Mouse (Mus musculus) brain, embryonic 18.5 days (tissue): ENCODE data around the gene Ugt1a5.
"Not testable (repeated sequence)": the region's sequence is repeated elsewhere in the genome, so short reads cannot be mapped to it uniquely, and the experiment has no call there.

Experiments used
- DNase-seq: peaks from one replicate; pipeline ENCODE4 v3.0.0-alpha.2; 2012; ENCODE audit warnings: low read depth, low spot score

Gene Ugt1a5

DNA sequence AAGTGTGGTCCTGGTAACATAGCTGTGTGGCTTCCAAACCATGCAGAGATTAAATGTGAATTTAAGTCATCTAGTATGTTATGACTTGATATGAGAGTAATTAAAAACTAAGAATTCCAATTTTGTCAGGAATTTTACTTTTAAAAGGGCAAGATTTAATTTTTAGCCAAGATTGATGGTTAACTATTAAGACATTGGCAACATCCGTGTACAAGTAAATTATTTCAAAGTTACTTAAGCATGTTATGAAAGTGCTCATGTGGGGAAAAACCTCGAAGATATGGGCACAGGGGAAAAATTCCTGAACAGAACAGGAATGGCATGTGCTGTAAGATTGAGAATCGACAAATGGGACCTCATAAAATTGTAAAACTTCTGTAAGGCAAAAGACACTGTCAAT lies 31.6 kb downstream of the Ugt1a5 start:
- no peak for DNase-seq

DNA sequence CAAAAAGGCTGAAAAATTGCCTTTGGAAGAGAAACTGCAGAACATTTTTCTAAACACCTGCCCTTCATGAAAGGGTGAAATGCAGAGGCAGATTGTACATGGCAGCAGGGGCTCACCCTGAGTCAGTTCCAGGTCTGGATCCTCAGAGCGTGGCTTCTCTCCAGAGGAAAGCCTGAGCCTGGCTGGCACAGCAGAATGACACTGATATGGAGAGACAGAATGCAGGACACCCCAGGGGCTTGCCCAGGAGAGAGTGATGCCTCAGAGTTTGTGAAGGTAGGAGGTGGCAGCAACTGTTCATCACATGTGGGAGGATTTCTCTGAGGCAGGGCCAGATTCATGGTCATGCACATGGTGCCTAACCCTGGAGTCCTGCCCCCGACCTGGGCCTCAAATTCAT lies 34.2 kb downstream of the Ugt1a5 start:
- DNase-seq, result no peak

DNA sequence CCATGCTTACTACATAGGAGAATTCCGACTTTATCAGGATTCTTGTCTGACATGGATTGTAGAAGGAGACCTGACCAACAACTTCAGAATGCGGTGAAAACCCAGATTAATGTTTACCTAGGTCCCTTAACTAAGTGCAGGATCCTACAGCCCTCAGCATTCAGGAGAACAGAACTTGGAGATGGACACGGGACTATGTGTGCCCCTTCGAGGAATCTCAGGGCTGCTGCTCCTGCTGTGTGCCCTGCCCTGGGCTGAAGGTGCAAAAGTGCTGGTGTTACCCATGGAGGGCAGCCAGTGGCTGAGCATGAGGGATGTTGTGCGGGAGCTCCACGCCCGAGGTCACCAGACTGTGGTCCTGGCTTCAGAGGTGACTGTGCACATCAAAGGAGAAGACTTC lies 34.6 kb downstream of the Ugt1a5 start, which contains the start of gene Ugt1a2:
TSS of gene Ugt1a2 (plus strand) at position 146 of the 400 bp plus-strand sequence.
- no peak for DNase-seq

DNA sequence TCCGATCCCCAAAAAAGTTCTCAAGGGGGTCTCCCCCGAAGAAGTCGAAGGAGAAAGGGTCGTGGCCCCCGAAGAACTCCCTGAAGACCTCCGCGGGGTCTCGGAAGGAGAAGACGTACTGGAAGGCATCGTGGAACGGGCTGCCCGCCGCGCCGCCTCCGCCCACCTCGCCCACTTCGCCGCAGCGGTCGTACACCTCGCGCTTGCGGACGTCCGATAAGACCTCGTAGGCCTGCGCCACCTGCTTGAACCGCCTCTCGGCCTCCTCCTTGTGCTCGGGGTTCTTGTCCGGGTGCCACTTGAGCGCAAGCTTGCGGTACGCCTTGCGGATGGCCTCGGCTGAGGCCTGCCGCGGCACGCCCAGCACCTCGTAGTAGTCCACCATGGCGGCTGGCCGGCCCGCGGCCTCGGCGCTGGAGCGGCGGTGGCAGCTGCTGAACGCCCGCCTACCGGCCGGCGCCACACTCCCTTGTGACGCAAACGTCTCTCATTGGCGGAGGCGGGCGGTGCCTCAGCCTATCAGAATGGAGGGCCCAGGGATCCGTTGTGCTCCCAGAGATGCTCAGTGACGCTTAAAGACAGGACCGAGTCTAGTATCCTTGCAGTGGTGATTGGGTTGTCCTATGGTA lies 39.6 kb downstream of the Ugt1a5 start, which contains the start of gene Dnajb3:
TSS of gene Dnajb3 (minus strand) at position 489 of the 629 bp plus-strand sequence.
- peak; percentile 79 for DNase-seq

DNA sequence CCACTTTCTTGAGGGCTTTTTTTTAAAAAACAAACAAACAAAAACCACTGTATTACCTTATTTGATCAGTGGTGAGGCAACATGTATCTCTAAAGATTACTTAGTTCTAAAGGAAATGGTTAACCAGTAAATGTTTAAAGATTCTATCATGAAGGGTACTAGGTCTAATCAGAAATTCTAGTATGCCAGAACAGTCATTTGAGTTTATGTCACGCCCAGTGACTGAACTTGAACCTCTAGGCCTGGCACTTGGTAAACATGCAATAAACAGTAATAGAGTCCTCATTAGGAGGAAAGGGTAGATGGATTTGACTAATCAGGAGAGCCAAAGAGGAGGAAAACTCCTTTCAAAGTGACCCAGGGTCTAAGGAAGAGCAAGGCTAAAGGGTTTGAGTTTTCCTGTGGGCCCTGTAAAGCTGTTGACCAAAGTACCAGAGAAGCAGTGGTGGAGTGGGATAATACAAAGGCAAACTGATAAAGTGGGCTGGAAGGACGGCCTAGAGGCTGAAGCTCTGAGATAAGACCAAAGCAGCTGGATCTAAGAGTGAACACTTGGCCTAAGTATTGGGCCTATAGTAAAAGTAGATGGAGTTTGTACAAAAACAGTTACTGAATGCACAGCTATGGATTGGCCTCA lies 41.1 kb downstream of the Ugt1a5 start:
- DNase-seq, result no peak

DNA sequence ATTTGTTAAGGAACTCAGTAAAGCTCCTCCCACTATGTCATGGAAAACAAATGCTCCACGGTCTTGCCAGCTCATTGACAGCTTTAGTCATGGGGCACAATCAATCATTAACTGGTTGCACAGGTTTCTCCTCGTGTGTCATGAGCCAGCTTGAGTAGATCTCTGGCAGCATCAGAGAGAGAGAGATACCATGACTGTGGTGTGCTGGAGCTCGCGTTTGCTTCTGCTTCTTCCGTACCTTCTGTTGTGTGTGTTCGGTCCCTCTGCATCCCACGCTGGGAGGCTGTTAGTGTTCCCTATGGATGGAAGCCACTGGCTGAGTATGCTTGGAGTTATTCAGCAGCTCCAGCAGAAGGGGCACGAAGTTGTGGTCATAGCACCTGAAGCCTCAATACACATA lies 46.0 kb downstream of the Ugt1a5 start, which contains the start of gene Ugt1a1:
TSS of gene Ugt1a1 (plus strand) at position 148 of the 400 bp plus-strand sequence.
- DNase-seq, result no peak

DNA sequence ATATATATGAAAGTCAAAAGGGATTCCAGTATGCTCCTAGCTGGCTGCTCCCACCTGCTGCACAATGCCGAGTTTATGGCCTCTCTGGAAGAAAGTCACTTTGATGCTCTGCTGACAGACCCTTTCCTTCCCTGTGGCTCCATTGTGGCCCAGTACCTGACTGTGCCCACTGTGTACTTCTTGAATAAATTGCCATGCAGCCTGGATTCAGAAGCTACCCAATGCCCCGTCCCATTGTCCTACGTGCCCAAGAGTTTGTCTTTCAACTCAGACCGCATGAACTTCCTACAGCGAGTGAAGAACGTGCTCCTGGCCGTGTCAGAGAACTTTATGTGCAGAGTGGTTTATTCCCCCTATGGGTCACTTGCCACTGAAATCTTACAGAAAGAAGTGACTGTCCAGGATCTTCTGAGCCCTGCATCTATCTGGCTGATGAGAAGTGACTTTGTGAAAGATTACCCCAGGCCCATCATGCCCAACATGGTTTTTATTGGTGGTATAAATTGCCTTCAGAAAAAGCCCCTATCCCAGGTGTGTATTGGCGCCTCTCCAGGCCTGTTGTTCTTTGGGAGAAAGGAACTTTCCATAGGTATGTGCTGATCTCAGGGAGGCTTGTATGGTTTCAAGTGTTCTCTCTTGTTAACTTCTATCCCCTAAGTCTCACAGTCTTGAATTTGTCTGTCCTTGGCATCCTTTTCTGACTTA lies 46.7 kb downstream of the Ugt1a5 start:
- DNase-seq, result no peak

DNA sequence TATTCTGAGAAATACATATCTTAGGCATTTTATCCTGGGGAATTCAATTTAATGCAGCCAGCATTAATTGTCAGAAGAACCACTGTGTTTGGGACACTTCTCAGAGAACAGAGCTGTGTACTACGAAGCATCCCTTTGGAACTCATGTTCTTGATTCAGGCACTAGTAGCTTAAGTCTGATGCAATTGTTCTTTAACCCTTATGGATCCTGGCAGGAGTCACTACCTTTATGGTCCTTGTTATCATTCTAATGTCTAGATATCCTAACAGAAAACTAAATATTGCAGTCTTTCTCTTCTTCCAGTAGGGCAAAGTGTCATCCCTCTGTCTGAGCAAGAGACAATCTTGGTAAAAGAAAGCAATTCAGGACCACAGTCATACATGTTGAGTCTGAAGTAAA lies 47.2 kb downstream of the Ugt1a5 start:
- DNase-seq, result no peak

DNA sequence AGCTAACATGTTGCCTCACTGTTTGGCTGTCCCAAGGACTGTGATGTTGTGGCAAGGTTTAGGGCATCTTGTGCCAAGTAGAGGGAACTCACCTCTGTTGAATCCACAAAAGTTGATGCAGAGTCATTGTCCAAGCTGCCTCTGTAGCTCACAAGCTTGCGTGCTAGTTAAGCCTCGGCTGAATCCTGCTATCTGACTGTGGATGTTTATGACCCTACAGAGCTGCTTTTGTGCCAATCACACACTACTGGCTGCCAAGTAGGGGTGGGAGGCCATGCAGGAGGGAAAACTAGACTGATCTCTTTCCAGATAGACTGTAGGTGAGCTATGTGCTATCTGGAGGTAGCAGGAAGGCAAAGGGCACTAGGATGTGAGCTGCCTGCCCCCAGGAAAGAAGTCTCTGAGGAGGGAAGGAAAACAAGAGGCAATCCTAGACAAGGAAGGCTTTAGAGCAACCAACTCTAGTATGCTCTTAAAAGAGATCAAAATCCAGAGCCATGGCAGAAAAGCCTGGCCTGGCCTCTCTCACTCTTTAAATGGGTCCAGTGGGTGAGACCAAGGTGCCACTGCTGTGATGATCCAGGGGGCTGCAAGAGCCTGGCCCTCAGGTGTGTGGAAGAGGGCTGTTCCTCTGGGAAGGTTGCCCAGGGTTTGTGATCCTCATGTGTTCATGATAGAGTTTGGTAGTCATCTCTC lies 48.1 kb downstream of the Ugt1a5 start:
- no peak for DNase-seq

DNA sequence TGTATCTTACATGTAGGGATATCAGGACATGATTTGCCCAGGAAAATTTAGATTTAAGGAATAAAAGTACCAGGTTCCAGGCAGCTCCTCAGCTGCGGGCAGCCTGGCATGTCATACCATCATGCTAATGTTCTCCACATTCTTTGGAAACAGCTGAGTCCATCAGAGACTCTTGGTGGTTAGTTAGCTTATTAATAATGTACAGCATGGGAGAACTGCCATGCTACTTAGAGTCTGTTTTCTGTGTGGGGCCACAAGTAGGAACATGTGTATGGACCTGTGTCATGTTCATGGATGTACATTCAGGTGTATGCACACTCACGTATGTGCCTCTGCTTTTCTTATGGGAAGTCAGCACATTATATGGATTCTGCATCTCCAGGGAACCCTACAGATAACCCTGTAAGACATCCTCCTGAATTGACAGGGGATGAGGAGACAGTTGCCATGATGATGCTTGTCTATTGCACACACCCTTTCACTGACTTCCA lies 48.7 kb downstream of the Ugt1a5 start:
- no peak for DNase-seq

DNA sequence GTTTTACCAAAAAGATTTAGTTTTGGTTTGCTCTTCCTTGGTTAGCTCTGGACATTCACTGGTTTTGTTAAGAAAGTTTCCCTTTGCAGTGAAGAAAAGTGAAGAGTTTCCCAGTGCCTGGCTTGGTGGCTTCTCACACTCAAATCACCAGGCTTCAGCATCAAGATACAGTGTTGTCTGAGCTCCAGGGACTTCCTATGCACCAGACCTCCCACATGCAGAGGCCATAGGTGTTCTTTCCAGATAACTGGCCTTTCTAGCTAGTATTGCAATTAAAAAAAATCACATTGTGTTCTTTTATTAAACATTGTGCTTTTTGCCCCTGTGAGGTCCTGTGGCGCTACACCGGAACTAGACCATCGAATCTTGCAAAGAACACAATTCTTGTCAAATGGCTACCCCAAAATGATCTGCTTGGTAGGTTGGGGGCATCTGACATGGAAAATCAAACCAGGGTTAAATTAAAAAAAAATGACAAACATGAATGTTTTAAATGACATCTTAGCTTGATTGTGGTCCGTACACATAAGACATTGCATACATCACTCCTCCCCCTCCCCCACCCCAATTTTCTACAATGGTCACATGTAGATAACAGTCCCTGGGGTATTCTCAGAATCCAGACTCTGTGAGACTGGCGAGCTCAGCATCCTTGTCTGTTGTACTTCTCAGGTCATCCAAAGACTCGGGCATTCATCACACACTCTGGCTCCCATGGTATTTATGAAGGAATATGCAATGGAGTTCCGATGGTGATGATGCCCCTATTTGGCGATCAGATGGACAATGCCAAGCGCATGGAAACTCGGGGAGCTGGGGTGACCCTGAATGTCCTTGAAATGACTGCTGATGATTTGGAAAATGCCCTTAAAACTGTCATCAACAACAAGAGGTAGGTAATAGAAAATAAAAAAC lies 49.9 kb downstream of the Ugt1a5 start:
- DNase-seq, result no peak

DNA sequence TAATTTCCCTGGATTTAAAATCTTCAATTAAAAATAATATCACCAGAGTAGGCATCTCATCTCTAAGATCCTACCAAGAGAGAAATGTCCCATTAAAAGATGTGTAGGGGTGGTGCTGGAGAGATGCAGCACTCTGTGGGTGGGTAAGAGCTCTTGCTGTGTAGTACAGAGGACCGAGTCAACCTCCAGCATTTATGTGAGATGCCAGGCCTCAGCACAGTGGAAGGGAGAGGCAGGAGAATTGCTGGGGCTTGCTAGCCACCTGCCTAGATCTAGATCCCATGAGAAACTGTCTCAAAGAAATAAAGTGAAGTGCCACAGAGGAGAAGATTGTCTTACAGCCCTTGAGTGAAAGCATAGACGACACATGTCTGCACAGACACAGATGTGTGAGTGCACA lies 50.7 kb downstream of the Ugt1a5 start:
- no peak for DNase-seq

DNA sequence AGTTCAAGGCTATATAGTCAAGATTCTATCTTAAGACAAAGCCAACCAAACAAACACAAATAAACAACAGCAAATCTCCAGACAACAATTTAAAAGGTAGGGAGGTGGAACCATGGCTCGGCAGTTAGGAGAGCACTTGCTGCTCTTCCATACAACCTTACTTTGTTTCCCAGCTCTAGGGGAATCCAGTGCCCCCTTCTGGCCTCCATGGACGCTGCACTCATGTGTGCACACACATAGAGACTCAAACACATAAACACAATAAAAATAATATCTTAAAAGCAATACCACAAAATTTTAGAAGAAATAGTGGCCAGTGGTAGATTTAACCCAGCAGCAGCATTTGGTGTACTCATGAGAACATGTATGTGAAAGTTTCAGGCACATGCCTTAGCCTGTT lies 51.3 kb downstream of the Ugt1a5 start:
- DNase-seq, result no peak

DNA sequence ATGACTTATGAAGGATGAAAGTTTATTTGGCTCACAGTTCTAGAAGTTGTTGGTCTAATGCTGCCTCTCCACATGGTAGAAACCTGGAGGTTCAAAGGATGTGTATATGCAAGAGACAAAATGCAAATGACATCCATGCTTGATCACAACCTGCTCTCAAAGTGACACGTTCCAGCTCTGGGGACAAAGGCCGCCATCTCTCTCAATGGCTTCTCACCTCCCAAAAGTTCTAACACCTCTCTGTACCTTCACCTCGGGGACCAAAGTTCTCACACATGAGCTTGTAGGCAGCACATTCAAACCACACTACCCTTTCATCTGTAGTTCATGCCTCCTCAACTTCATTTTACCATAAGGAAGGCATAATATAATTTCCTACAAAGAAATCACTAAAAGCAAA lies 51.8 kb downstream of the Ugt1a5 start:
- no peak for DNase-seq

DNA sequence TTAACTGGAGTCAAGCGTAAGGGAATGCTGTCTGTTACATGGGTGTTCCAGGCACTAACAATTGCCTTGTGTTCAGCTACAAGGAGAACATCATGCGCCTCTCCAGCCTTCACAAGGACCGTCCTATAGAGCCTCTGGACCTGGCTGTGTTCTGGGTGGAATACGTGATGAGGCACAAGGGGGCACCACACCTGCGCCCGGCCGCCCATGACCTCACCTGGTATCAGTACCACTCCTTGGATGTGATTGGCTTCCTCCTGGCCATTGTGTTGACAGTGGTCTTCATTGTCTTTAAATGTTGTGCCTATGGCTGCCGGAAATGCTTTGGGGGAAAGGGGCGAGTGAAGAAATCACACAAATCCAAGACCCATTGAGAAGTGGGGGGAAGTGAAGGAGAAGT lies 52.2 kb downstream of the Ugt1a5 start:
- no peak for DNase-seq

DNA sequence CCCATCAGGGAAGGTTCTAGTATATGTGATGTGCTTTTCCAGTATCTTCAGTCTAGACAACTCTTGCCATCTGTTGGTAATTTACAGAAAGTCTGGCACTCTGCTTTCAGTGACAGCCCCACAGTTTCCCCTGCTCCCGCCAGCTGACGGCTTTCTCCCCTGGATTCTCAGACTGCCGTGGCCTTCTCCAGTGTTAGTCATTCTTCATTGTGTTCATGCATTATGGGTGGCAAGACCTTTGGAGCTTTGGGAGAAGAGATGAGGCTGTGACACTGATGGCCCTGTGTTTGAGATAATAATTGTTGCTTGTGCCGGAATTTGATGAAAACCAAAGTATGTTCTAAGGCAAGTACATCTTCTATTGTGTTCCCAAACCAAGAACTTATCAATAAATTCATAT lies 52.8 kb downstream of the Ugt1a5 start:
- DNase-seq, result no peak

DNA sequence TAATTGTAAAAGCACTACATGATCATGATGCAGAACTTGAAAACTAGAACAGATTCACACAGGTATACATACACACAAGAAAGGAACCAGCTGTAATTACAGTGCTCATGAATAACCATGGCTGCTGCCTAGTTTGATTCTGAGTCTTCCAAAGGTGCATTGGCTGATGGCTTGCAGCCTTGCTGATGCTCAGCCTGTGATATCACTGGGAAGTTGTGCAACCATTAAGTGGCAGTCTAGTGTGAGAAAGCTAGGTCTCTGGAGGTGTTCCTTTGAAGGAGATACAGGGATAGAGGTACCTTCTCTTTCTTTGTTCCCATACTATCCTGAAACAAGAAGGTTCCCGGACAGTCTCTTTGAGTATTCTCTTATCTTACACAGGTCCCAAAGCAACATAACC lies 53.2 kb downstream of the Ugt1a5 start:
- DNase-seq, result no peak

DNA sequence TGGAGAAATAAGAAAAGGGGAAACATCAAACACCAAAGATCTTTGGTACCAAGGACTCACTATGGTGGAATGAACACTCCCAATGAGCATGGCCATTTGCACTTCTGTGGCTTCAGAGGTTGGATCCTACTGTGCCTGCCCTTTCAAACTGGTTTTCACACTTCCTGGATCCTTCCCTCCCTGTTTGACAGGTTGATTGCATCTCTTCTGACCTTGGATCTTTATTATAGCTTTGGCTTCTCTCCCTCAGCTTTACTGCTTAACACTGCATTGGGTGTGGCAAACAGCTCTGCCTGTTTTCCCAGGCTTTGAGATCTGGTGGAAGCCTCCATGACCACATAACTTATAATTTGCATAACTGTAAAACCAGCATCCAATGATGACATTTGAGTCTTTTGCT lies 54.5 kb downstream of the Ugt1a5 start:
- DNase-seq, result no peak

DNA sequence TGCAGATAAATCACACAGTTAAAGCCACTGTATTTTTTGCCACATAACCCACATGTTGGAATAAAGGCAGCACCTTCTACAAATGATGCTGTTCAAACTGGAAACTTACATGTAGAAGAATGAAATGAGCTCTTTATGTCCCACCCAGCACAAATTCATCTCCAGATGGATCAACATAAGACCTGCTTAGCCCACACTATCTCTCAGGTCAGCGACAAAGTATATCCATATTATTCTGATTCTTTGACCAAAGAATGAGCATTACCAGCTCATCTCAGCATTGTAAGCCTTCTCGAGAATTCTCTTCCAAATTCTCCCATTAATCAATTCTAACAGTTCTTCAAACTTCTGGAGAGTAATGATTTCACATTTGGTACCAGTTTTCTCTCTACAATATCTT lies 56.4 kb downstream of the Ugt1a5 start:
- no peak for DNase-seq

DNA sequence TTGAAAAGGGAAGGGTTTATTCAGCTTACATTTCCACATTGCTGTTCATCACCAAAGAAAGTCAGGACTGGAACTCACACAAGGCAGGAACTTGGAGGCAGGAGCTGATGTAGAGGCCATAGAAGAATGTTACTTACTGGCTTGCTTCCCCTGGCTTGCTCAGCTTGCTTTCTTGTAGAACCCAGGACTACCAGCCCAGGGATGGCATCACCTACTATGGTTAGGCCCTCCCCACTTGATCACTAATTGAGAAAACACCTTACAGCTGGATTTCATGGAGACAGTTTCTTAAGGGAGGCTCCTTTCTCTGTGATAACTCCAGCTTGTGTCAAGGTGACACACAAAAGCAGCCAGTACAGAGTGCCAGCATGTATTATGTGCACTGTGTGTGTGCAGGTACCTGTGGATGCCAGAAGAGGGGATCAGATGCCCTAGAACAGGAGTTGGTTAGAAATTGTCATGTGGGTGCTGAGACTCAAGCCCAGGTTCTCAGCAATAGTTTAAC lies 57.3 kb downstream of the Ugt1a5 start:
- DNase-seq, result not testable (repeated sequence)

DNA sequence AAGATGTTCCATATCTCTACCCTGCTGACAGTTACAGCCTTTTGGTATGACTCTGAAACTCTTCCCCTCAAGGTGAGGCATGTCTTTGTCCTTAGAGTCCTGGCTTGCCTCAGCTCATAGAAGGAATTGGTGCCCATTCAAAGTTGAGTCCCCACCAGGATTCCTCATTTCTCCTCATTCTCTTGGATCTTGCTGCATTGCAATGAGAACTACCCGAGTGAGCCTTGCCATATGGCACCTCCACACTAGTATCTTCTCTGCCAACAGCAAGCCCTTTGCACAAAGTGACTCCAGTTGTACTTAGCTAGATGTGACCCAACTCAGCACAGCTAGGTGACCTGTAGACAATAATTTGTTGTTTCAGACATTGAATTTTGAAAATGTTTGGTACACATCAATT lies 57.8 kb downstream of the Ugt1a5 start:
- DNase-seq, result no peak
